Mouse (Mus musculus) bone marrow macrophage, adult 2 months (primary cell): ENCODE data around the gene Zfp706.

Source experiments
- CTCF ChIP-seq: IDR thresholded peaks from 2 replicates; pipeline ENCODE4 v1.5.1; 2012; ENCODE audit warnings: low read depth, mild to moderate bottlenecking, low read length, moderate library complexity
- POLR2A ChIP-seq: IDR thresholded peaks from 2 replicates; pipeline ENCODE4 v1.6.1; 2012; ENCODE audit warnings: mild to moderate bottlenecking, low read depth, low read length, borderline replicate concordance

GRCm38 (mm10) chr15:36966466-36966865, 41.1 kb downstream of the Zfp706 start:
- TF ChIP-seq POLR2A, result no peak
- no peak for TF ChIP-seq CTCF
